Mouse (Mus musculus) myocyte (in vitro differentiated cells): ENCODE measurements around the gene BC048562. TPM values are rescaled to one million over a fixed set of nuclear protein-coding genes. Genes with fewer than 3 reads are reported as not detected.
A peak's percentile ranks its signal among the peaks of the same experiment; 100 is the strongest.

Experiments used
- H3K27me3 ChIP-seq: one replicate; pipeline ENCODE4 v1.6.1; 2011; ENCODE audit not compliant: control insufficient read depth, insufficient read depth, insufficient read length
- H3K36me3 ChIP-seq: one replicate; pipeline ENCODE4 v1.6.1; 2011; ENCODE audit not compliant: control insufficient read depth, insufficient read depth
- H3K4me2 ChIP-seq: one replicate; pipeline ENCODE4 v1.6.1; 2011; ENCODE audit warnings: low read depth, control low read depth
- H3K4me3 ChIP-seq: one replicate; pipeline ENCODE4 v1.5.1; 2011; ENCODE audit warnings: mild to moderate bottlenecking, control low read depth, moderate library complexity
- H3K79me2 ChIP-seq: one replicate; pipeline ENCODE4 v1.6.1; 2011; ENCODE audit not compliant: control insufficient read depth, insufficient read depth
- H3ac ChIP-seq: one replicate; pipeline ENCODE4 v1.6.1; 2011; ENCODE audit not compliant: control insufficient read depth, insufficient read length
- CEBPB ChIP-seq: IDR thresholded peaks from 2 replicates; pipeline ENCODE4 v1.6.1; 2011; ENCODE audit warnings: mild to moderate bottlenecking, moderate library complexity; ENCODE audit not compliant: poor library complexity, insufficient read depth, severe bottlenecking
- E2F4 ChIP-seq: IDR thresholded peaks from one replicate; pipeline ENCODE4 v1.6.1; 2011; ENCODE audit warnings: mild to moderate bottlenecking, control low read depth, moderate library complexity; ENCODE audit not compliant: insufficient read depth
- MAX ChIP-seq: IDR thresholded peaks from one replicate; pipeline ENCODE4 v1.6.1; 2011; ENCODE audit warnings: low read depth, mild to moderate bottlenecking, control low read depth
- MYOD1 ChIP-seq, 3 experiments: IDR thresholded peaks; one replicate each; pipeline ENCODE4 v1.6.1; 2011; ENCODE audit warnings: control low read depth in 2 of 3, low read depth in 2 of 3, mild to moderate bottlenecking in 2 of 3, moderate library complexity in 1 of 3; ENCODE audit not compliant: insufficient read length in 2 of 3, control insufficient read depth in 1 of 3
- MYOG ChIP-seq, 3 experiments: IDR thresholded peaks; one replicate each; pipeline ENCODE4 v1.6.1; 2011; ENCODE audit warnings: control low read depth in 2 of 3, low read depth in 2 of 3, mild to moderate bottlenecking in 2 of 3; ENCODE audit not compliant: insufficient read length in 2 of 3, control insufficient read depth in 1 of 3, insufficient read depth in 1 of 3
- POLR2A ChIP-seq: IDR thresholded peaks from one replicate; pipeline ENCODE4 v1.6.1; 2011; ENCODE audit warnings: low read depth, mild to moderate bottlenecking, control low read depth, moderate library complexity; ENCODE audit not compliant: insufficient read length
- POLR2AphosphoS2 ChIP-seq: IDR thresholded peaks from one replicate; pipeline ENCODE4 v1.6.1; 2011; ENCODE audit warnings: low read depth, control low read depth; ENCODE audit not compliant: insufficient read length
- REST ChIP-seq: IDR thresholded peaks from one replicate; pipeline ENCODE4 v1.6.1; 2011; ENCODE audit warnings: mild to moderate bottlenecking, control low read depth, moderate library complexity; ENCODE audit not compliant: insufficient read depth, insufficient read length
- SRF ChIP-seq: IDR thresholded peaks from one replicate; pipeline ENCODE4 v1.6.1; 2011; ENCODE audit warnings: low read depth; ENCODE audit not compliant: control insufficient read depth, insufficient read length
- TCF12 ChIP-seq: IDR thresholded peaks from one replicate; pipeline ENCODE4 v1.6.1; 2011; ENCODE audit warnings: mild to moderate bottlenecking, control low read depth; ENCODE audit not compliant: poor library complexity, insufficient read depth, severe bottlenecking
- TCF3 ChIP-seq: IDR thresholded peaks from one replicate; pipeline ENCODE4 v1.6.1; 2011; ENCODE audit warnings: low read depth, control low read depth; ENCODE audit not compliant: insufficient read length
- USF1 ChIP-seq: IDR thresholded peaks from one replicate; pipeline ENCODE4 v1.6.1; 2011; ENCODE audit warnings: low read depth, mild to moderate bottlenecking, control low read depth, moderate library complexity
- polyA plus RNA-seq: library from polyadenylated mRNA; unstranded; fragments of >200 nt; fragmentation: generic; extraction: Trizol; gene quantifications from one replicate; pipeline ENCODE4 v1.2.1, GENCODE M21; 2012; ENCODE audit warnings: missing spikeins

Gene BC048562
- polyA plus RNA-seq, 1 experiment: not detected

DNA sequence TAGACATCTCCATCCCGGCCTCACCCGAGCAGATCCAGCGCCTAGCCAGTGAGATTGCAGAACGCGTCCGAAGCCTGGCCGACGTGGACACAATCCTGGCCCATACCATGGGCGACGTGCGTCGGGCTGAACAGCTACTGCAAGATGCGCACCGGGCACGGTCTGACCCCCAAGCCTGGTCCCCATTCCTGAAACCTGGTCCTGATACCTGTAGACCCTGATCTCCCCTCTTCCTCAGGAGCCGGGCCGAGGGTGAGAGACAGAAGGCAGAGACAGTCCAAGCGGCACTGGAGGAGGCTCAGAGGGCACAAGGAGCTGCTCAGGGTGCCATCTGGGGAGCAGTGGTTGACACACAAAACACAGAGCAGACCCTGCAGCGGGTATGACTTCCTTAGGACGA, 52.9 kb downstream of the BC048562 start:
- Histone ChIP-seq H3K36me3 (peaks cover 24% of the 10 kb centered on the region), H3K79me2 (peaks cover 22% of the 10 kb centered on the region), H3K27me3 (no peaks in the 10 kb centered on the region), H3K4me2 (no peak overlapping the region), H3ac (no peak overlapping the region), H3K4me3 (no peak overlapping the region)
- TF ChIP-seq E2F4 (no peak), USF1 (no peak), MYOD1 (IDR thresholded peaks at IDR 0.05; ENCODE audit: control insufficient read depth in 1 of 3, insufficient read length in 2 of 3, low read depth in 2 of 3) (no peak), MAX (no peak), CEBPB (no peak), MYOG (IDR thresholded peaks at IDR 0.05; ENCODE audit: control insufficient read depth in 1 of 3, insufficient read depth in 1 of 3, insufficient read length in 2 of 3, low read depth in 2 of 3) (no peak), POLR2A (no peak), REST (no peak), TCF12 (no peak), POLR2AphosphoS2 (no peak), TCF3 (no peak), SRF (no peak)

- peaks cover 24% of the 10 kb centered on the region for H3K36me3 ChIP-seq
- no peaks in the 10 kb centered on the region for H3K27me3 ChIP-seq
- peaks cover 22% of the 10 kb centered on the region for H3K79me2 ChIP-seq
- TF ChIP-seq E2F4 (no peak), POLR2A (no peak)
- H3K4me3 ChIP-seq: peak overlapping the region; percentile 93
- peak overlapping the region; percentile 57 for H3K4me2 ChIP-seq
- H3ac ChIP-seq: peak overlapping the region; percentile 95
Observed at GRCm38 (mm10) chr9:108489702-108490558, 53.6 kb downstream of the BC048562 start.

GRCm38 (mm10) chr9:108490559-108491285, 54.4 kb downstream of the BC048562 start, which contains the start of gene Usp19:
Gene Usp19 (plus strand): TSS chr9:108490602.
- TF ChIP-seq POLR2AphosphoS2 (peak; percentile 85), TCF3 (no peak), E2F4 (no peak), REST (no peak), CEBPB (no peak), POLR2A (peak; percentile 81), MAX (no peak), MYOG (IDR thresholded peaks at IDR 0.05; ENCODE audit: control insufficient read depth in 1 of 3, insufficient read depth in 1 of 3, insufficient read length in 2 of 3, low read depth in 2 of 3) (no peak), TCF12 (no peak), USF1 (no peak), SRF (no peak)
- Histone ChIP-seq H3K36me3 (peaks cover 28% of the 10 kb centered on the region), H3K79me2 (peaks cover 22% of the 10 kb centered on the region), H3K27me3 (no peaks in the 10 kb centered on the region), H3ac (peak within 1 kb of the TSS; percentile 95), H3K4me3 (peak within 1 kb of the TSS; percentile 93), H3K4me2 (peak within 1 kb of the TSS; percentile 78)

DNA sequence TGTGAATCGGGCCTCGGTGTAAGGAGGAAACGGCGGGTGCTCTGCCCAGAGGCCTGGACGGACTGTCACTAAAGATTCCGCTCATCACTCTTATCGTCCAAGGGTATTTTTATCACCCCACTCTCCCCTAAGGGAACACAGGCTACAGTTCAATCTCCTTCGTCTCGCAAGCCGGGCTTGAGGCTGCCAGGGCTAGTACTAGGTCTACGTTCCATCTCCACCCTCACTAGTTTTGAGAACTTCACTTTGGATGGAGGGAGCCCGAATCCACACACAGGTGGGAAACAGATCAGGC, 55.0 kb downstream of the BC048562 start:
- peak overlapping the region; percentile 93 for H3K4me3 ChIP-seq
- H3ac ChIP-seq: peak overlapping the region; percentile 95
- peak overlapping the region; percentile 78 for H3K4me2 ChIP-seq
- H3K27me3 ChIP-seq: no peaks in the 10 kb centered on the region
- no peak for TF ChIP-seq MYOG (IDR thresholded peaks at IDR 0.05; ENCODE audit: control insufficient read depth in 1 of 3, insufficient read depth in 1 of 3, insufficient read length in 2 of 3, low read depth in 2 of 3)
- peaks cover 22% of the 10 kb centered on the region for H3K79me2 ChIP-seq
- H3K36me3 ChIP-seq: peaks cover 33% of the 10 kb centered on the region

DNA sequence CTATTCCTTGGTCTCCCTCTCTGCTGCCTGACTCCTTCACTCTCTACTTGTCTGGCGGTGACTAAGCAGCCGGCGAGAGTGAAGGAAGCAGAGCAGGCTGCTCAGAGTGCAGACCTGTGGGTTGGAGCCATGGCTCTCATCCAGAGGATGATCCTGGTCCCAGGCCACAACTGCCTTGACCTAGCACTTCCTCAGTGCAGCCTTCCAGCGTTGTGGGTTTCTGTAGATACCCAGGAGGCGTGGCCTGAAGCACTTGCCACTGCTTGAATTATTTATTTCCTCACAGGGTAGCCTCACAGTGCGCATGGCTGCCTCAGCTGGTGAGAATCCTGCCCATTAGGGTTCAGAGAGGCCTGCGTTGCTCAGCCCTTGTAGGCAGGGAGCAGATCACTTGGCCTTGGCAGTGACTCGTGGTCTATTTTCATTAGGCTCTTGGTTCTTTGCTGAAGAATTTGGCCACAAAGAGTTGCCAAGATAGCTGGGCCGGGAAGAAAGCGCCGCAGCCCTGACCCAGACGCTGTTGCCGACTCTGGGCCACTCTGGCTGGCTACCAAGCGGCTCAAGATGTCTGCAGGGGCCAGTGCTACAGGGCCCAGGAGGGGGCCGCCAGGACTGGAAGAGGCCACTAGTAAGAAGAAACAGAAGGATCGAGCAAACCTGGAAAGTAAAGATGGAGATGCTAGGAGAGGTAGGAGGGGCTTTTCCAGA, 55.9 kb downstream of the BC048562 start:
- peak; percentile 53 for TF ChIP-seq POLR2AphosphoS2
- TF ChIP-seq USF1: no peak
- Histone ChIP-seq H3K36me3 (peaks cover 33% of the 10 kb centered on the region), H3K79me2 (peaks cover 22% of the 10 kb centered on the region)

More for the DNA sequence above, 55.9 kb downstream of the BC048562 start:
- H3ac ChIP-seq: peak overlapping the region; percentile 95
- peak overlapping the region; percentile 78 for H3K4me2 ChIP-seq
- H3K27me3 ChIP-seq: no peaks in the 10 kb centered on the region
- H3K4me3 ChIP-seq: peak overlapping the region; percentile 93
